Mouse (Mus musculus): Measurements from ENCODE around the gene Ptms. TPM values are rescaled to one million over a fixed set of nuclear protein-coding genes. Genes with fewer than 3 reads are reported as not detected.

The Ptms gene
- polyA plus RNA-seq, 1 experiment from 2014 or later = 49.6 TPM

Other genes starting within 250 kb of the Ptms start
- gene Emg1, start 207.9 kb downstream of the Ptms start, polyA plus RNA-seq (2015; fragmentation: Nextera tagmentation; extraction: Ambion mirVana) = 105 and 121 TPM in 2 replicates
- gene Phb2, start 207.8 kb downstream of the Ptms start, polyA plus RNA-seq (2015; fragmentation: Nextera tagmentation; extraction: Ambion mirVana) = 206 and 214 TPM in 2 replicates
- 38.2 and 38.3 TPM in 2 replicates for gene Ptpn6, start 181.4 kb downstream of the Ptms start, polyA plus RNA-seq (2015; fragmentation: Nextera tagmentation; extraction: Ambion mirVana)
- gene Grcc10, start 178.7 kb downstream of the Ptms start, polyA plus RNA-seq (2015; fragmentation: Nextera tagmentation; extraction: Ambion mirVana) = 80.7 and 83.6 TPM in 2 replicates
- not detected in 2 replicates for gene Gm45234, start 164.1 kb downstream of the Ptms start, polyA plus RNA-seq (2015; fragmentation: Nextera tagmentation; extraction: Ambion mirVana)
- 1.3 and 1.7 TPM in 2 replicates for gene Atn1, start 163.6 kb downstream of the Ptms start, polyA plus RNA-seq (2015; fragmentation: Nextera tagmentation; extraction: Ambion mirVana)
- gene Eno2, start 150.4 kb downstream of the Ptms start, polyA plus RNA-seq (2015; fragmentation: Nextera tagmentation; extraction: Ambion mirVana) = 0.40 and 0.43 TPM in 2 replicates
- not detected in 2 replicates for gene Lrrc23, start 140.4 kb downstream of the Ptms start, polyA plus RNA-seq (2015; fragmentation: Nextera tagmentation; extraction: Ambion mirVana)
- 8.6 and 9.1 TPM in 2 replicates for gene Spsb2, start 111.4 kb downstream of the Ptms start, polyA plus RNA-seq (2015; fragmentation: Nextera tagmentation; extraction: Ambion mirVana)
- 450 and 452 TPM in 2 replicates for gene Tpi1, start 105.8 kb downstream of the Ptms start, polyA plus RNA-seq (2015; fragmentation: Nextera tagmentation; extraction: Ambion mirVana)
- gene Usp5, start 90.6 kb downstream of the Ptms start, polyA plus RNA-seq (2015; fragmentation: Nextera tagmentation; extraction: Ambion mirVana) = 50.0 and 52.7 TPM in 2 replicates
- 171 and 180 TPM in 2 replicates for gene Cdca3, start 90.6 kb downstream of the Ptms start, polyA plus RNA-seq (2015; fragmentation: Nextera tagmentation; extraction: Ambion mirVana)
- gene Gnb3, start 79.8 kb downstream of the Ptms start, polyA plus RNA-seq (2015; fragmentation: Nextera tagmentation; extraction: Ambion mirVana) = 0.13 and 0.31 TPM in 2 replicates
- gene P3h3, start 62.4 kb downstream of the Ptms start, polyA plus RNA-seq (2015; fragmentation: Nextera tagmentation; extraction: Ambion mirVana) = 0.62 and 0.76 TPM in 2 replicates
- gene Gpr162, start 56.1 kb downstream of the Ptms start, polyA plus RNA-seq (2015; fragmentation: Nextera tagmentation; extraction: Ambion mirVana) = 0.02 TPM in 1 of 2 replicates, not detected in the other
- gene Cd4, start 31.9 kb downstream of the Ptms start, polyA plus RNA-seq (2015; fragmentation: Nextera tagmentation; extraction: Ambion mirVana) = 0.11 and 0.14 TPM in 2 replicates
- 0.12 and 0.15 TPM in 2 replicates for gene Lag3, start 8.4 kb downstream of the Ptms start, polyA plus RNA-seq (2015; fragmentation: Nextera tagmentation; extraction: Ambion mirVana)
- gene Mlf2, start 11.3 kb upstream of the Ptms start, polyA plus RNA-seq (2015; fragmentation: Nextera tagmentation; extraction: Ambion mirVana) = 103 and 110 TPM in 2 replicates
- 44.4 and 49.6 TPM in 2 replicates for gene Cops7a, start 45.4 kb upstream of the Ptms start, polyA plus RNA-seq (2015; fragmentation: Nextera tagmentation; extraction: Ambion mirVana)
- 0.05 and 0.11 TPM in 2 replicates for gene Pianp, start 76.6 kb upstream of the Ptms start, polyA plus RNA-seq (2015; fragmentation: Nextera tagmentation; extraction: Ambion mirVana)
- gene Zfp384, start 89.0 kb upstream of the Ptms start, polyA plus RNA-seq (2015; fragmentation: Nextera tagmentation; extraction: Ambion mirVana) = 3.5 and 3.6 TPM in 2 replicates
- gene Ing4, start 119.7 kb upstream of the Ptms start, polyA plus RNA-seq (2015; fragmentation: Nextera tagmentation; extraction: Ambion mirVana) = 27.6 and 32.4 TPM in 2 replicates
- 2.0 and 4.5 TPM in 2 replicates for gene Acrbp, start 129.6 kb upstream of the Ptms start, polyA plus RNA-seq (2015; fragmentation: Nextera tagmentation; extraction: Ambion mirVana)
- gene Lpar5, start 147.8 kb upstream of the Ptms start, polyA plus RNA-seq (2015; fragmentation: Nextera tagmentation; extraction: Ambion mirVana) = 1.4 and 1.5 TPM in 2 replicates
- gene Chd4, start 175.9 kb upstream of the Ptms start, polyA plus RNA-seq (2015; fragmentation: Nextera tagmentation; extraction: Ambion mirVana) = 18.2 and 22.9 TPM in 2 replicates
- 25.2 and 25.3 TPM in 2 replicates for gene Nop2, start 211.8 kb upstream of the Ptms start, polyA plus RNA-seq (2015; fragmentation: Nextera tagmentation; extraction: Ambion mirVana)
- gene Iffo1, start 225.1 kb upstream of the Ptms start, polyA plus RNA-seq (2015; fragmentation: Nextera tagmentation; extraction: Ambion mirVana) = 3.0 and 4.2 TPM in 2 replicates
- 1,120 and 1,202 TPM in 2 replicates for gene Gapdh, start 246.4 kb upstream of the Ptms start, polyA plus RNA-seq (2015; fragmentation: Nextera tagmentation; extraction: Ambion mirVana)

Measured in liver, embryonic 16.5 days (tissue).